Mouse (Mus musculus) MEL (cell line): ENCODE results near the gene Vgf. TPM values are rescaled to one million over a fixed set of nuclear protein-coding genes. Genes with fewer than 3 reads are reported as not detected.

ENCODE experiments used
- DNase-seq: peaks from one replicate; pipeline ENCODE4 v3.0.0; 2011; ENCODE audit warnings: low read depth, low spot score
- H3K27ac ChIP-seq: 2 replicates; pipeline ENCODE4 v1.5.1; 2012; ENCODE audit warnings: low read depth, mild to moderate bottlenecking, control low read depth, low read length, moderate library complexity; ENCODE audit not compliant: control insufficient read depth
- H3K27me3 ChIP-seq, 2 experiments: fragments of 150-350 bp in 1 of 2; sonication (generic) in 1 of 2; 2 replicates each; pipeline ENCODE4 v1.6.1; 2012; ENCODE audit warnings: low read length in 2 of 2, mild to moderate bottlenecking in 2 of 2, improper control_type of control experiment in 1 of 2, moderate library complexity in 1 of 2; ENCODE audit not compliant: insufficient read depth in 2 of 2, control insufficient read depth in 1 of 2
- H3K36me3 ChIP-seq, 2 experiments: 2 replicates each; pipeline ENCODE4 v1.6.1; 2012 to 2014; ENCODE audit warnings: low read length in 2 of 2, improper control_type of control experiment in 1 of 2, inconsistent platforms in 1 of 2, mild to moderate bottlenecking in 1 of 2; ENCODE audit not compliant: insufficient read depth in 2 of 2, control insufficient read depth in 1 of 2
- H3K4me1 ChIP-seq, 2 experiments: fragments of 150-350 bp in 1 of 2; sonication (generic) in 1 of 2; 2 replicates each; pipeline ENCODE4 v1.6.1; 2012; ENCODE audit warnings: low read length in 2 of 2, improper control_type of control experiment in 1 of 2, mild to moderate bottlenecking in 1 of 2; ENCODE audit not compliant: insufficient read depth in 2 of 2, control insufficient read depth in 1 of 2
- H3K4me3 ChIP-seq, 2 experiments: fragments of 150-350 bp in 1 of 2; sonication (generic) in 1 of 2; 2 replicates each; pipeline ENCODE4 v1.5.1; 2012; ENCODE audit warnings: low read depth in 2 of 2, low read length in 2 of 2, mild to moderate bottlenecking in 2 of 2, moderate library complexity in 2 of 2, control low read depth in 1 of 2, improper control_type of control experiment in 1 of 2; ENCODE audit not compliant: control insufficient read depth in 1 of 2, insufficient read depth in 1 of 2
- H3K79me2 ChIP-seq: 2 replicates; pipeline ENCODE4 v1.6.1; 2012; ENCODE audit warnings: mild to moderate bottlenecking, low read length, moderate library complexity; ENCODE audit not compliant: control insufficient read depth, poor library complexity, insufficient read depth
- H3K9ac ChIP-seq: 2 replicates; pipeline ENCODE4 v1.6.1; 2012; ENCODE audit warnings: low read depth, mild to moderate bottlenecking, control low read depth, low read length, moderate library complexity; ENCODE audit not compliant: control insufficient read depth, poor library complexity, severe bottlenecking
- H3K9me3 ChIP-seq: fragments of 150-350 bp; sonication (generic); replicated peaks from 2 replicates; pipeline ENCODE4 v1.6.1; 2012; ENCODE audit warnings: mild to moderate bottlenecking, low read length, improper control_type of control experiment, moderate library complexity; ENCODE audit not compliant: insufficient read depth
- E2F4 ChIP-seq: IDR thresholded peaks from 2 replicates; pipeline ENCODE4 v1.6.1; 2011; ENCODE audit warnings: low read depth, low read length, improper control_type of control experiment, borderline replicate concordance
- ELF1 ChIP-seq: IDR thresholded peaks from 2 replicates; pipeline ENCODE4 v1.6.1; 2014; ENCODE audit warnings: low read depth, mild to moderate bottlenecking, inconsistent platforms, low read length, improper control_type of control experiment, moderate library complexity
- ETS1 ChIP-seq: IDR thresholded peaks from 2 replicates; pipeline ENCODE4 v1.6.1; 2012; ENCODE audit warnings: low read depth, mild to moderate bottlenecking, inconsistent platforms, low read length, improper control_type of control experiment, moderate library complexity
- GATA1 ChIP-seq: IDR thresholded peaks from 2 replicates; pipeline ENCODE4 v1.6.1; 2011; ENCODE audit warnings: low read depth, low read length, improper control_type of control experiment
- MAFK ChIP-seq: IDR thresholded peaks from 2 replicates; pipeline ENCODE4 v1.6.1; 2011; ENCODE audit warnings: low read depth, mild to moderate bottlenecking, low read length, improper control_type of control experiment, borderline replicate concordance
- MAZ ChIP-seq: IDR thresholded peaks from 2 replicates; pipeline ENCODE4 v1.6.1; 2012; ENCODE audit warnings: low read depth, mild to moderate bottlenecking, inconsistent platforms, low read length, improper control_type of control experiment
- MEF2A ChIP-seq: IDR thresholded peaks from 2 replicates; pipeline ENCODE4 v1.6.1; 2014; ENCODE audit warnings: low read depth, mild to moderate bottlenecking, inconsistent platforms, low read length, improper control_type of control experiment; ENCODE audit not compliant: poor library complexity, insufficient replicate concordance, severe bottlenecking; ENCODE audit errors: extremely low read depth
- MXI1 ChIP-seq: IDR thresholded peaks from 2 replicates; pipeline ENCODE4 v1.6.1; 2011; ENCODE audit warnings: mild to moderate bottlenecking, low read depth, low read length, improper control_type of control experiment
- MYC ChIP-seq: IDR thresholded peaks from 2 replicates; pipeline ENCODE4 v1.6.1; 2011; ENCODE audit warnings: low read depth, mild to moderate bottlenecking, low read length, improper control_type of control experiment, moderate library complexity
- NELFE ChIP-seq: IDR thresholded peaks from 2 replicates; pipeline ENCODE4 v1.6.1; 2011; ENCODE audit warnings: low read depth, low read length, improper control_type of control experiment
- POLR2AphosphoS5 ChIP-seq: IDR thresholded peaks from 2 replicates; pipeline ENCODE4 v1.6.1; 2012; ENCODE audit warnings: low read depth, borderline replicate concordance, mild to moderate bottlenecking, inconsistent platforms, low read length, moderate library complexity, mixed read lengths
- RCOR1 ChIP-seq: IDR thresholded peaks from 2 replicates; pipeline ENCODE4 v1.6.1; 2012; ENCODE audit warnings: low read depth, mild to moderate bottlenecking, inconsistent platforms, low read length, improper control_type of control experiment
- SIN3A ChIP-seq: IDR thresholded peaks from 2 replicates; pipeline ENCODE4 v1.6.1; 2012; ENCODE audit warnings: low read length, improper control_type of control experiment, inconsistent platforms
- USF2 ChIP-seq, 2 experiments: IDR thresholded peaks; 2 replicates each; pipeline ENCODE4 v1.6.1; 2011 to 2012; ENCODE audit warnings: improper control_type of control experiment in 2 of 2, low read length in 2 of 2, borderline replicate concordance in 1 of 2, inconsistent platforms in 1 of 2, low read depth in 1 of 2, mild to moderate bottlenecking in 1 of 2; ENCODE audit not compliant: insufficient read depth in 1 of 2
- ZC3H11A ChIP-seq: IDR thresholded peaks from 2 replicates; pipeline ENCODE4 v1.6.1; 2012; ENCODE audit warnings: low read depth, mild to moderate bottlenecking, inconsistent platforms, low read length, improper control_type of control experiment
- polyA plus RNA-seq, 2 experiments: library from polyadenylated mRNA; stranded (reverse) in 1 of 2; unstranded in 1 of 2; fragments of >175 nt in 1 of 2; fragments of >200 nt in 1 of 2; gene quantifications; 2 replicates each; pipeline versions ENCODE4 v1.2.1 to v1.2.4; 2012; ENCODE audit warnings: low replicate concordance in 2 of 2, low read depth in 1 of 2; ENCODE audit not compliant: insufficient read length in 2 of 2, insufficient read depth in 1 of 2, missing spikeins in 1 of 2
- total RNA-seq: library from RNA; depleted of rRNA; stranded (reverse); fragments of 300-350 nt; gene quantifications from 2 replicates; pipeline ENCODE4 v1.2.3, GENCODE M21; 2012

Gene Vgf
- total and polyA plus RNA-seq, 3 experiments = 0.42 to 1.4 TPM; not detected in 1

DNA sequence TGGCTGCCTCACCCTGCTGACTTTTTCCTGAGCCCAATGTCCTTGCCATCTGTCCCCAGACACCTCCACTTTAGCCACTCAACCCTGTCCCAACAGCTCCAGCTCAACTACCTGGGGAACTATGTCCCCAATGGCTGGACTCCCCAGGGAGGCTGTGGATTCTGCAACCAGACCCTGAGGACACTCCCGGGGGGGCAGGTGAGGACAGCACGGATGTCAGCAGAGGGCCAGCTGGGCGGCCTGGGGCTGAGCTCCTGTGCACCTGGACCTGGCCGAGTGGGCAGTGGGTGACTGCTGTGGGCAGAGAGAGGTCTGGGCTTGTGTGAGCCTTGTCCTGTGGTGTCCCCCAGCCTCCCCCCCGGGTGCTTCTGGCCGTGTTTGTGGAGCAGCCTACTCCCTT lies 36.4 kb upstream of the Vgf start:
- Histone ChIP-seq H3K9ac (no peak overlapping the region), H3K9me3 (no peaks in the 10 kb centered on the region), H3K79me2 (peaks cover 7% of the 10 kb centered on the region; the same call in 1 of the 2 replicates), H3K27ac (no peak overlapping the region), H3K4me1 (peaks cover 0 to 9% of the 10 kb centered on the region in 2 experiments; a peak in 2 of 4 replicates), H3K4me3 (no peak overlapping the region)
- DNase-seq = no peak
- TF ChIP-seq ETS1 (no peak), MAFK (no peak), NELFE (no peak), USF2 (IDR thresholded peaks at IDR 0.05; ENCODE audit: borderline replicate concordance in 1 of 2, insufficient read depth in 1 of 2, low read depth in 1 of 2, low read length in 2 of 2) (no peak), MYC (no peak), E2F4 (no peak), ZC3H11A (no peak), RCOR1 (no peak), GATA1 (no peak), MEF2A (no peak), MAZ (no peak), ELF1 (no peak)
- TF ChIP-seq, all 39 proteins: peak for 0
- 0 out of 4 replicates have a peak, but pooled peaks cover 0 to 2% of the 10 kb centered on the region in 2 experiments for H3K36me3 ChIP-seq
- H3K27me3 ChIP-seq = no peaks in the 10 kb centered on the region

DNA sequence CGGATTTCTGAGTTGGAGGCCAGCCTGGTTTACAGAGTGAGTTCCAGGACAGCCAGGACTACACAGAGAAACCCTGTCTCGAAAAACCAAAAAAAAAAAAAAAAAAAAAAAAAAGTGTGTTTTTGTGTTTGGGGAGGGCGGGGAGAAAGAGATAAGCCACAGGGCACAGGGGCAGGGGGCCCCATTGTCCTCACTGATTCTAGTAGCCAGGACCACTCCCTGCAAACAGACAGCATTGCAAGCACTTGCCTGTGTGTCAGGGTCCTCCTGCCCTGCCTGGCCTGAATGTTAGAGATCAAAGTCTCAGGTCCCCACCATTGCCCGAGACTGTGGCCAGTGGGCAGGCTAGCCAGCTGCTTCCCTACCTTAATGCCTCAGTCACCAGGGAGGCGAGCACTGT lies 26.7 kb upstream of the Vgf start:
- H3K4me1 ChIP-seq = peaks cover 0 to 2% of the 10 kb centered on the region in 2 experiments; a peak in 1 of 4 replicates
- H3K27me3 ChIP-seq = 0 out of 4 replicates have a peak, but pooled peaks cover 0 to 2% of the 10 kb centered on the region in 2 experiments
- H3K9me3 ChIP-seq = no peaks in the 10 kb centered on the region
- DNase-seq = no peak
- H3K36me3 ChIP-seq = no peaks in the 10 kb centered on the region
- TF ChIP-seq SIN3A = no peak
- TF ChIP-seq POLR2AphosphoS5 = no peak
- TF ChIP-seq RCOR1 = no peak
- no peak for TF ChIP-seq MXI1
- H3K79me2 ChIP-seq = no peaks in the 10 kb centered on the region
- no peak overlapping the region for H3K4me3 ChIP-seq
- H3K9ac ChIP-seq = no peak overlapping the region
- no peak overlapping the region for H3K27ac ChIP-seq
